Mouse (Mus musculus) megakaryocyte, embryonic 14.5 days (primary cell): Measurements from ENCODE around the gene Itga9.

Experiments
- FLI1 ChIP-seq: IDR thresholded peaks from 2 replicates; pipeline ENCODE4 v1.6.1; 2012; ENCODE audit warnings: low read length, inconsistent platforms, mixed read lengths
- GATA1 ChIP-seq: IDR thresholded peaks from 3 replicates; pipeline ENCODE4 v1.6.1; 2012; ENCODE audit warnings: mixed read lengths, low read length, inconsistent platforms, borderline replicate concordance

- TF ChIP-seq FLI1, result no peak
- no peak for TF ChIP-seq GATA1
These were observed 404 bp downstream of the Itga9 start for GRCm38 (mm10) chr9:118606817-118607371.
